Mouse (Mus musculus): ENCODE data around the gene Macrod2. TPM values are rescaled to one million over a fixed set of nuclear protein-coding genes. Genes with fewer than 3 reads are reported as not detected.

The Macrod2 gene
- polyA plus RNA-seq, 1 experiment from 2014 or later: 22.7 TPM

GRCm38 (mm10) chr2:141156979-141157593, 762.0 kb downstream of the Macrod2 start:
- TF ChIP-seq CTCF (IDR thresholded peaks at IDR 0.05) (no peak), EP300 (IDR thresholded peaks at IDR 0.05) (no peak)
- Histone ChIP-seq H3K36me3 (ENCODE audit: insufficient read depth, low read length) (no peaks in the 10 kb centered on the region), H3K27ac (ENCODE audit: low read length) (no peak overlapping the region), H3K4me2 (replicated peaks; ENCODE audit: low read depth, low read length) (no peak overlapping the region), H3K4me1 (ENCODE audit: insufficient read depth, low read depth, low read length) (no peaks in the 10 kb centered on the region), H3K9ac (replicated peaks; ENCODE audit: low read depth) (no peak overlapping the region), H3K9me3 (ENCODE audit: low read length) (no peaks in the 10 kb centered on the region), H3K4me3 (ENCODE audit: low read depth, low read length) (no peak overlapping the region), H3K27me3 (replicated peaks; ENCODE audit: insufficient read depth, low read length) (no peaks in the 10 kb centered on the region)
- ATAC-seq: no peak
- DNase-seq (ENCODE audit: low spot score): no peak
- 80% methylated on average over 7 of the region's 7 CpGs for WGBS

GRCm38 (mm10) chr2:141158161-141158560, 763.1 kb downstream of the Macrod2 start:
- WGBS: 73% methylated on average over 7 of the region's 7 CpGs
- no peaks in the 10 kb centered on the region for H3K36me3 ChIP-seq (ENCODE audit: insufficient read depth, low read length)
- no peak for ATAC-seq
- no peak overlapping the region for H3K4me3 ChIP-seq (ENCODE audit: low read depth, low read length)
- H3K4me2 ChIP-seq (replicated peaks; ENCODE audit: low read depth, low read length): no peak overlapping the region
- no peaks in the 10 kb centered on the region for H3K27me3 ChIP-seq (replicated peaks; ENCODE audit: insufficient read depth, low read length)
- DNase-seq (ENCODE audit: low spot score): no peak
- TF ChIP-seq EP300 (IDR thresholded peaks at IDR 0.05) (no peak), CTCF (IDR thresholded peaks at IDR 0.05) (no peak)
- no peaks in the 10 kb centered on the region for H3K4me1 ChIP-seq (ENCODE audit: insufficient read depth, low read depth, low read length)
- H3K9ac ChIP-seq (replicated peaks; ENCODE audit: low read depth): no peak overlapping the region
- no peak overlapping the region for H3K27ac ChIP-seq (ENCODE audit: low read length)
- no peaks in the 10 kb centered on the region for H3K9me3 ChIP-seq (ENCODE audit: low read length)

- H3K9ac ChIP-seq (replicated peaks; ENCODE audit: low read depth): no peak overlapping the region
- H3K27me3 ChIP-seq (replicated peaks; ENCODE audit: insufficient read depth, low read length): no peaks in the 10 kb centered on the region
- TF ChIP-seq EP300 (IDR thresholded peaks at IDR 0.05) (no peak), CTCF (IDR thresholded peaks at IDR 0.05) (no peak)
- H3K9me3 ChIP-seq (ENCODE audit: low read length): no peaks in the 10 kb centered on the region
- no peaks in the 10 kb centered on the region for H3K4me1 ChIP-seq (ENCODE audit: insufficient read depth, low read depth, low read length)
- DNase-seq (ENCODE audit: low spot score): no peak
- ATAC-seq: no peak
- H3K27ac ChIP-seq (ENCODE audit: low read length): no peak overlapping the region
- no peak overlapping the region for H3K4me2 ChIP-seq (replicated peaks; ENCODE audit: low read depth, low read length)
- no peak overlapping the region for H3K4me3 ChIP-seq (ENCODE audit: low read depth, low read length)
- WGBS: 77% methylated on average over 4 of the region's 4 CpGs
- H3K36me3 ChIP-seq (ENCODE audit: insufficient read depth, low read length): no peaks in the 10 kb centered on the region
Measured at GRCm38 (mm10) chr2:141163918-141164317, 768.8 kb downstream of the Macrod2 start.

DNA sequence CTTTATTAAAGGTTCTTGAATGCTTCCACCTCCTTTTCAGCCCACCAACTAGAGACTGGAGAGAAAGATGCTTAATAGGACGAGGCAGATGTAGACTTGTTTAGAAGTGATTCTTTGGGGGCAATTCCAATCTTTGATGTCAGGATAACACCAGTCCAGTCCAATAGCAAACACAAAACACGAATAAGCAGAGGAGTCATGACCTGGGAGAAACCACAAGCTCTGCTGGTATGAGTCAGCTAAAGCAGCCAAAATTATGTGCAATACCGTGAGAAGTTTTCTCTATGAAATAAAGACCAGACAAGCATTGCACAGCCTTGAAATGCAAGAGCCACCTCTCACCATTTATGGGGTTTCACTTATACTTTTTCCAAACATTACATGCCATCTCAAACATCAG, 774.5 kb downstream of the Macrod2 start:
- Histone ChIP-seq H3K4me1 (ENCODE audit: insufficient read depth, low read depth, low read length) (no peaks in the 10 kb centered on the region), H3K9ac (replicated peaks; ENCODE audit: low read depth) (no peak overlapping the region), H3K4me3 (ENCODE audit: low read depth, low read length) (no peak overlapping the region), H3K9me3 (ENCODE audit: low read length) (no peaks in the 10 kb centered on the region), H3K27me3 (replicated peaks; ENCODE audit: insufficient read depth, low read length) (no peaks in the 10 kb centered on the region), H3K36me3 (ENCODE audit: insufficient read depth, low read length) (no peaks in the 10 kb centered on the region), H3K27ac (ENCODE audit: low read length) (no peak overlapping the region), H3K4me2 (replicated peaks; ENCODE audit: low read depth, low read length) (no peak overlapping the region)
- TF ChIP-seq EP300 (IDR thresholded peaks at IDR 0.05) (no peak), CTCF (IDR thresholded peaks at IDR 0.05) (no peak)
- no peak for DNase-seq (ENCODE audit: low spot score)
- ATAC-seq: no peak
- 70% methylated on average over 3 of the region's 3 CpGs for WGBS

DNA sequence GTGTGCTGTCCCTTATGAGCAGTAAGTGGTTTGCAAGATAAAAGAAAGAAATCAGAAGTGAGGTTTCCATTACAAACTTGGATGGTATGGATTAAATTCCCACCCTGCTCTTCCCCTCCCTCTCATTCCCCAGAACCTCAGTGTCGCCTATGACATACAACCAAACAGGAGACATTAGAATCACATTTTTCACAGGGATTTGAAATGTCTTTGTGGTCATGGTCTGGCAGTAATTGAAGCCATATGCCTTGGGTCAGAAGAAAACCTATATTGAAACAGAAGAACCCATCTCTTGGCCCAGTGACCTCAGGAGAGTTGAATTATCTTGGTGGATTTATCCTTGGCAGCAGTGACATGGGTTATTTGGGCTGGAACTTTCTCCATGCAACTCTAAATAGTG, 778.1 kb downstream of the Macrod2 start:
- no peak for TF ChIP-seq CTCF (IDR thresholded peaks at IDR 0.05)
- TF ChIP-seq EP300 (IDR thresholded peaks at IDR 0.05): no peak
- no peak for ATAC-seq
- WGBS: 60% methylated on average over 1 of the region's 1 CpGs

GRCm38 (mm10) chr2:141173607-141174006, 778.5 kb downstream of the Macrod2 start:
- Histone ChIP-seq H3K4me2 (replicated peaks; ENCODE audit: low read depth, low read length) (no peak overlapping the region), H3K4me1 (ENCODE audit: insufficient read depth, low read depth, low read length) (no peaks in the 10 kb centered on the region), H3K4me3 (ENCODE audit: low read depth, low read length) (no peak overlapping the region), H3K27ac (ENCODE audit: low read length) (no peak overlapping the region), H3K36me3 (ENCODE audit: insufficient read depth, low read length) (no peaks in the 10 kb centered on the region), H3K9ac (replicated peaks; ENCODE audit: low read depth) (no peak overlapping the region), H3K27me3 (replicated peaks; ENCODE audit: insufficient read depth, low read length) (no peaks in the 10 kb centered on the region), H3K9me3 (ENCODE audit: low read length) (no peaks in the 10 kb centered on the region)
- ATAC-seq (no peak), DNase-seq (ENCODE audit: low spot score) (no peak)
- WGBS: 66% methylated on average over 3 of the region's 3 CpGs
- TF ChIP-seq EP300 (IDR thresholded peaks at IDR 0.05): no peak
- no peak for TF ChIP-seq CTCF (IDR thresholded peaks at IDR 0.05)

More for the DNA sequence above, 778.1 kb downstream of the Macrod2 start:
- Histone ChIP-seq H3K4me2 (replicated peaks; ENCODE audit: low read depth, low read length) (no peak overlapping the region), H3K27me3 (replicated peaks; ENCODE audit: insufficient read depth, low read length) (no peaks in the 10 kb centered on the region), H3K4me3 (ENCODE audit: low read depth, low read length) (no peak overlapping the region), H3K9ac (replicated peaks; ENCODE audit: low read depth) (no peak overlapping the region), H3K27ac (ENCODE audit: low read length) (no peak overlapping the region), H3K36me3 (ENCODE audit: insufficient read depth, low read length) (no peaks in the 10 kb centered on the region), H3K4me1 (ENCODE audit: insufficient read depth, low read depth, low read length) (no peaks in the 10 kb centered on the region), H3K9me3 (ENCODE audit: low read length) (no peaks in the 10 kb centered on the region)
- DNase-seq (ENCODE audit: low spot score): no peak

- Histone ChIP-seq H3K4me2 (replicated peaks; ENCODE audit: low read depth, low read length) (no peak overlapping the region), H3K4me3 (ENCODE audit: low read depth, low read length) (no peak overlapping the region), H3K27me3 (replicated peaks; ENCODE audit: insufficient read depth, low read length) (no peaks in the 10 kb centered on the region), H3K4me1 (ENCODE audit: insufficient read depth, low read depth, low read length) (no peaks in the 10 kb centered on the region), H3K9me3 (ENCODE audit: low read length) (no peaks in the 10 kb centered on the region), H3K36me3 (ENCODE audit: insufficient read depth, low read length) (no peaks in the 10 kb centered on the region), H3K27ac (ENCODE audit: low read length) (no peak overlapping the region), H3K9ac (replicated peaks; ENCODE audit: low read depth) (no peak overlapping the region)
- no peak for ATAC-seq
- TF ChIP-seq EP300 (IDR thresholded peaks at IDR 0.05): no peak
- no peak for TF ChIP-seq CTCF (IDR thresholded peaks at IDR 0.05)
- DNase-seq (ENCODE audit: low spot score): no peak
- WGBS: 52% methylated on average over 1 of the region's 1 CpGs
Measured at GRCm38 (mm10) chr2:141180656-141181055, 785.5 kb downstream of the Macrod2 start.

Data from lung, postnatal 0 days (tissue).